Mouse (Mus musculus): ENCODE results near the gene Wdr41.

Wdr41 gene

DNA sequence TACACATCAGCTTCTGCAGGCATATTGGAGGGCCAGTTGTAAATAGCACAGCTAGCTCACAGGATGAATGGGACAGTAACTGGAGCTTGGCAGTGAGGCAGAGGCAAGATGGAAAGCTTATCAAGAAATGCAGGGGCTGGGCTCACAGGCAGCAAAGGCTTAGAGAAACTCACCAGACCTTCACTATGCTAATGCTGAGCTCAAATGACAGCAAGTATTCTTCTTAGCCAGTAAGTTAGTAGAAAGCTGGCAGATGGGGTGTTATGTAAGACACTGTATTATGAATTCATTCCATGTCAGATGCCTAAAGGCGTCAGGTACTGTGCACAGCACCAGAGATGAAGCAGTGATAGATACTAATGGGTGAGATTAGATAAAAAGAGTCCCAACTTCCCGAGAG, 58.6 kb downstream of the Wdr41 start:
- DNase-seq (ENCODE audit: low spot score in 2 of 2), result no peak

DNA sequence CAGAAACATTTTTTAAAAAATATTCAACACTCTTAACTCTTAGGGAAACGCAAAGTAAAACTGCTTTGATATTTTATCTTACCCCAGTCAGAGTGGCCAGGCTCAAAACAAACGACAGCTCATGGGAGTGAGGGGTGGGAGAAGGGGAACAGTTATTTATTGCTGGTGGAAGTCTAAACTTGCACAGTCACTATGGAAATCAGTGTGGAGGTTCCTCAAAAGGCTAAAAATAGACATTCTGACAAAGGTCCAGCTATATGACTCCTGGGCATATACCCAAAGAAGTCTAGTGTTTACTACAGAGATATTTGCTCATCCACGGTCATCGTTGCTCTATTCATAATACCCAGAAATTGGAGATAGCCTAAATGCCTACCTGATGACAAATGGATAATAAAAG, 62.1 kb downstream of the Wdr41 start:
- DNase-seq (ENCODE audit: low spot score in 2 of 2), result no peak

DNA sequence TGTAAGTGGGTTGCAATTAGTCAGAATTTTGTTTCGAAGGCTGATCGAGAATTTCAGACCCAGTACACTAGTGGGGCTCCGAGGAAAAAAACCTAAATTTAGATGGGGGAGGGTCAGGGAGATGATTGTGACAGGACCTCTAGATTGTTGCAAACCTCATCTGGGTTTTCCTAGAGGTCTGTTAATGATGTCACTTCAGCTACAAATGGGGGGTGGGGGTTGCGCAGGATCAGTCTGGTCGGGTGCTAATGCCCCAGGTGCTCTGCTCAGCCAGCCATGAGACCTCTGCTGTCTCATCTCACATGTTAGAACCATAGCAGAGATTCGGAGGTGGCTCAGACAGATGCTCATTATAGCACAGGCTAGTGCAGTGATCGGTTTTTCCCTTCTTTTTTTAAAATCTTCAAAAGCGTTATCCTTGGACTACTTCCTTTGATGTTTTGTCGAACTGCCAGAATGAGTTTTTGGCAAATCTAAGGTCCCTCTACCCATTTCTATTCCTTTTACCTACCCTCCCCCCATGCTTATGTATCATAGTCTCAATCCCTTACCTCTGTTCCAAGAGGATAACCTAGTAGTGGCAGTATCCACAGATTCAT, 64.1 kb downstream of the Wdr41 start:
- DNase-seq (ENCODE audit: low spot score in 2 of 2), result no peak

GRCm38 (mm10) chr13:95044108-95044507, 68.0 kb downstream of the Wdr41 start:
- no peak for DNase-seq (ENCODE audit: low spot score in 2 of 2)

- DNase-seq (ENCODE audit: low spot score in 2 of 2), result no peak
Measured at GRCm38 (mm10) chr13:95050398-95050797, 74.3 kb downstream of the Wdr41 start.

GRCm38 (mm10) chr13:95052421-95052820, 76.3 kb downstream of the Wdr41 start:
- no peak for DNase-seq (ENCODE audit: low spot score in 2 of 2)

- DNase-seq (ENCODE audit: low spot score in 2 of 2), result no peak
Measured at GRCm38 (mm10) chr13:95055742-95056388, 79.7 kb downstream of the Wdr41 start.

- DNase-seq (ENCODE audit: low spot score in 2 of 2), result no peak
Measured at GRCm38 (mm10) chr13:95056501-95057280, 80.5 kb downstream of the Wdr41 start.

DNA sequence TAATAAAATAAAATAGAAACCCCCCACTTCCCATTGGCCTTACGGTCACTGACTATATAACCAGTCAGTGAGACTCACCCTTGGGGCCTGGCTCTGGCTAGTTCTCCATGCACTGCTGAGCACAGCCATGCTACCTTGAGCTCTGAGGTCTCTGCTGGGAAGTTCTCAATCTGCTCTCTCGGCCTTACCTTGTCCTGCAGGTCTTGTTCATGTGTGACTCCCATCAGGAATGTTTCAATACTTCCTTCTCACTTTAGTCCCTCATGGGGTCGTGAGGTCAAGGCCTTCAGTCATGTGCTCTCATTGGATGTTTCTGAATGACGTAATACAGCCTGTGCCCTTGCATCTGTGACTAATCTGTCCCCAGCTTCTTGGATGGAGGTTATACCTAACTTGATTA, 82.7 kb downstream of the Wdr41 start:
- no peak for DNase-seq (ENCODE audit: low spot score in 2 of 2)

DNA sequence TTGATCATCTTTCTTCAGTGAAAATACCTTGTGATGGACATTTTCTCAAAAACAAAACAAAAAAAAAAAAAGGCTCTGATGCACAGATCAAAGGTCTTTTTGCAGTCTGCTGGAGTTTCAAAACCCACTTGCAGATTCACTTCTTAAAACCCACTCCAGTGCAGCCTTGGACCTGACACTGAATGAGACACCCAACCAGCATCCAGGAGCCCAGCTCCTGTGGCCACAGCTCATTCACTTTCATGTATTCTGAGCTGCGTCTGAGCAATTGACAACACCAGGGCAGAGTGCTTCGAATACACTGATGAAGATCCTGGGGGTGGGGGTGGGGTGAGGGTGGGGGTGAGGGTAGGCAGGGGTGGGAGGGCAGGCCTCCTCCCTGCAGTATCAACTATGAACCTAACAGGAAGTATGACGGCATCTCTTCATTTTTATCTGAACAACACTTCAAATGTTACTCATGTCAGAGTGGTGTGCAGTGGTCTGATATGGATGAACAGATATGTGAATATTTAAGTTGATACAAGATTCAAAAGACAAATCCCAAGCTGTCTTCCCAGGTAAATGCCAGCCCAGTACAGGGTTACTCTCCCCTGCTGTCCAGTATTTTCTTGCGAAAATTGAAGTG, 87.4 kb downstream of the Wdr41 start:
- DNase-seq (ENCODE audit: low spot score in 2 of 2), result no peak

DNA sequence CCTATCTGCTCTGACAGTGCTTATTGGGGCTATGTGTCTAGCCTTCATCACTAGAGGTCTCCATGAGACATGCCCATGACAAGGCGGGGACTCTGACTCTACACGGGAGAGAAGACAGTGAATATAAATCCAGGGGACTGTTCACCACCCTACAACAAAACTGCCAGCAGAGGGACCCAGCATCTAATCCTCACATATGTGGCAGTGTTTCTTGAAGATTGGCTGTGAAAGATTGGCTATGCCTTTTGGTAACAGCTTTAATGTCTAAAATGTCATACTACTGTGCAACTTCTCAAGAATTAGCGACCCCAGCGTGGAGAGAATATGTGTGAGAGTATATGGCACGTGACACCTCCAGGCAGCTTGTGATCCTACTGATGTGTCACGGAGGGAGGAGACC, 91.7 kb downstream of the Wdr41 start:
- DNase-seq (ENCODE audit: low spot score in 2 of 2), result no peak

GRCm38 (mm10) chr13:95070268-95070667, 94.1 kb downstream of the Wdr41 start:
- no peak for DNase-seq (ENCODE audit: low spot score in 2 of 2)

All from frontal cortex, postnatal 10 days (tissue).